ENCODE assay signal across 11 mouse cellular contexts in genomic region chr5:140661875-140662643, GRCm38 (mm10). TPM values are rescaled to one million over a fixed set of nuclear protein-coding genes. Genes with fewer than 3 reads are reported as not detected.
DNase-seq lines count a peak whose midpoint lies in the region; ATAC-seq and TF ChIP-seq lines count a peak whose summit lies in the region.
"Had no signal": no experiment of that assay in that cellular context is flagged by ENCODE, and none has a peak within 500 bp of the region (broad histone marks: within the 10 kb centered on the region; RNA-seq: fewer than 3 reads in every experiment).

No protein-coding gene starts in this region.

- no peaks in the 10 kb centered on the region for H3K27me3 ChIP-seq in heart, embryonic 15.5 days
- no peaks in the 10 kb centered on the region for H3K27me3 ChIP-seq in heart, adult 2 months (ENCODE audit: control insufficient read depth, insufficient read depth, low read length)
- no peaks in the 10 kb centered on the region for H3K27me3 ChIP-seq in stomach, embryonic 15.5 days (replicated peaks)
- H3K27me3 ChIP-seq in stomach, postnatal 0 days (ENCODE audit: control insufficient read depth, insufficient read depth, low read length): no peaks in the 10 kb centered on the region
- H3K27me3 ChIP-seq: embryonic facial prominence, embryonic 15.5 days; hindbrain, embryonic 12.5 days had no signal

- H3K9me3 ChIP-seq in heart, embryonic 15.5 days (replicated peaks): no peaks in the 10 kb centered on the region
- H3K9me3 ChIP-seq in stomach, embryonic 15.5 days: no peaks in the 10 kb centered on the region
- no peaks in the 10 kb centered on the region for H3K9me3 ChIP-seq in stomach, postnatal 0 days (ENCODE audit: control insufficient read depth, low read length)
- H3K9me3 ChIP-seq: embryonic facial prominence, embryonic 15.5 days; hindbrain, embryonic 12.5 days had no signal

- 0 out of 2 replicates have a peak overlapping the region, but pooled peaks have one; percentile 1 for H3K9ac ChIP-seq in heart, embryonic 15.5 days
- H3K9ac ChIP-seq in heart, adult 2 months (ENCODE audit: low read depth, low read length): no peak overlapping the region
- no peak overlapping the region for H3K9ac ChIP-seq in stomach, embryonic 15.5 days
- H3K9ac ChIP-seq in stomach, postnatal 0 days (ENCODE audit: low read length): no peak overlapping the region
- H3K9ac ChIP-seq: embryonic facial prominence, embryonic 15.5 days; hindbrain, embryonic 12.5 days had no signal

- DNase-seq in heart, adult 2 months: no peak
- no peak for DNase-seq in stomach, postnatal 0 days (ENCODE audit: low spot score)
- DNase-seq in left cerebral cortex, postnatal 25 days (ENCODE audit: low spot score in 2 of 2): peak; percentile 47 to 81
- DNase-seq in gastrocnemius, postnatal 36 days: no peak
- DNase-seq in kidney, postnatal 4 days: no peak
- no peak for DNase-seq in lung, postnatal 4 days

- intact Hi-C loops in heart, adult 2 months (cut with DNase I): no loop called here
- intact Hi-C loops in left cerebral cortex, postnatal 25 days (cut with DNase I): loop anchor here (2.0 kb wide), 1 partner anchor 13 kb away; the partner anchor contains the start of gene Ttyh3
- intact Hi-C loops in gastrocnemius, postnatal 36 days (cut with DNase I): loop anchor here (5.0 kb wide), 1 partner anchor 120 kb away; no protein-coding TSS in a partner anchor

- no peaks in the 10 kb centered on the region for H3K36me3 ChIP-seq in heart, embryonic 15.5 days
- no peaks in the 10 kb centered on the region for H3K36me3 ChIP-seq in heart, adult 2 months (ENCODE audit: control insufficient read depth, insufficient read depth, low read length)
- no peaks in the 10 kb centered on the region for H3K36me3 ChIP-seq in stomach, embryonic 15.5 days
- H3K36me3 ChIP-seq in stomach, postnatal 0 days (ENCODE audit: control insufficient read depth, insufficient read depth, low read length): no peaks in the 10 kb centered on the region
- H3K36me3 ChIP-seq: hindbrain, embryonic 12.5 days had no signal

- no peaks in the 10 kb centered on the region for H3K79me2 ChIP-seq in heart, adult 2 months (replicated peaks; ENCODE audit: control insufficient read depth, insufficient read depth, low read length)

- ATAC-seq in heart, embryonic 15.5 days (replicated peaks; ENCODE audit: insufficient number of reproducible peaks, insufficient read depth, low FRiP score, low read depth): no peak
- no peak for ATAC-seq in stomach, embryonic 15.5 days (ENCODE audit: insufficient read depth, low FRiP score, low read depth)
- no peak for ATAC-seq in stomach, postnatal 0 days (ENCODE audit: low FRiP score, low TSS enrichment)
- ATAC-seq: lung, postnatal 0 days had no signal

- peak overlapping the region; percentile 19 for H3K4me2 ChIP-seq in heart, embryonic 15.5 days
- H3K4me2 ChIP-seq in stomach, embryonic 15.5 days: no peak overlapping the region
- no peak overlapping the region for H3K4me2 ChIP-seq in stomach, postnatal 0 days (replicated peaks; ENCODE audit: low read depth)
- H3K4me2 ChIP-seq: embryonic facial prominence, embryonic 15.5 days; hindbrain, embryonic 12.5 days had no signal

- TF ChIP-seq EP300 in heart, adult 2 months (IDR thresholded peaks at IDR 0.05; ENCODE audit: insufficient read depth, low read depth, low read length): no peak
- TF ChIP-seq EP300 in stomach, postnatal 0 days (optimal IDR thresholded peaks at IDR 0.05): no peak

- TF ChIP-seq CTCF in heart, adult 2 months (IDR thresholded peaks at IDR 0.05): no peak
- TF ChIP-seq CTCF in stomach, postnatal 0 days (IDR thresholded peaks at IDR 0.05; ENCODE audit: low read depth): no peak

- no peak overlapping the region for H3K4me3 ChIP-seq in heart, embryonic 15.5 days
- no peak overlapping the region for H3K4me3 ChIP-seq in heart, adult 2 months
- H3K4me3 ChIP-seq in stomach, embryonic 15.5 days (replicated peaks): no peak overlapping the region
- H3K4me3 ChIP-seq in stomach, postnatal 0 days (ENCODE audit: low read depth, low read length): no peak overlapping the region
- H3K4me3 ChIP-seq: embryonic facial prominence, embryonic 15.5 days; hindbrain, embryonic 12.5 days had no signal

- TF ChIP-seq POLR2A in heart, adult 2 months (IDR thresholded peaks at IDR 0.05; ENCODE audit: insufficient read depth, low read depth, low read length): no peak

- H3K27ac ChIP-seq in heart, embryonic 15.5 days: peak overlapping the region; percentile 57
- no peak overlapping the region for H3K27ac ChIP-seq in heart, adult 2 months
- H3K27ac ChIP-seq in stomach, embryonic 15.5 days: peak overlapping the region; percentile 41
- no peak overlapping the region for H3K27ac ChIP-seq in stomach, postnatal 0 days (replicated peaks)
- H3K27ac ChIP-seq: embryonic facial prominence, embryonic 15.5 days; hindbrain, embryonic 12.5 days had no signal

- WGBS in heart, embryonic 15.5 days: 34% methylated on average over 12 of the region's 12 CpGs
- 46% methylated on average over 12 of the region's 12 CpGs for WGBS in heart, adult 2 months
- WGBS in stomach, embryonic 15.5 days: 46% methylated on average over 12 of the region's 12 CpGs
- WGBS in stomach, postnatal 0 days: 54% methylated on average over 12 of the region's 12 CpGs

- peaks cover 37% of the 10 kb centered on the region for H3K4me1 ChIP-seq in heart, embryonic 15.5 days (replicated peaks)
- peaks cover 3% of the 10 kb centered on the region; the same call in 1 of the 2 replicates for H3K4me1 ChIP-seq in heart, adult 2 months (ENCODE audit: control insufficient read depth, insufficient read depth, low read length)
- peaks cover 34% of the 10 kb centered on the region for H3K4me1 ChIP-seq in stomach, embryonic 15.5 days
- 0 out of 2 replicates have a peak, but pooled peaks cover 2% of the 10 kb centered on the region for H3K4me1 ChIP-seq in stomach, postnatal 0 days (replicated peaks; ENCODE audit: control insufficient read depth, insufficient read depth)

RNA-seq across cellular contexts. Expression of gene Ttyh3, which starts 13.2 kb away (rescaled TPM):
- polyA plus RNA-seq in heart, embryonic 15.5 days (2015; fragmentation: Nextera tagmentation; extraction: Ambion mirVana): 20.3 and 28.9 TPM in 2 replicates
- 10 to 100 TPM; 10.6 to 11.0 TPM for total RNA-seq in heart, adult 2 months (2021)
- polyA plus RNA-seq in heart, adult 2 months (2012; rRNA removed): 13.9 and 14.6 TPM in 2 replicates
- 31.9 and 38.0 TPM in 2 replicates for polyA plus RNA-seq in stomach, embryonic 15.5 days (2015; fragmentation: Nextera tagmentation; extraction: Ambion mirVana)
- polyA plus RNA-seq in stomach, postnatal 0 days (2015; fragmentation: Nextera tagmentation; extraction: Ambion mirVana): 8.5 and 9.6 TPM in 2 replicates
- 100 to 1,000 TPM; 272 to 289 TPM for total RNA-seq in left cerebral cortex, postnatal 25 days (2021)
- total RNA-seq in gastrocnemius, postnatal 36 days (2021): 1 to 10 TPM; 4.6 to 5.2 TPM

RNA-seq across cellular contexts. Expression of gene Iqce, which starts 40.1 kb away (rescaled TPM):
- polyA plus RNA-seq in heart, embryonic 15.5 days (2015; fragmentation: Nextera tagmentation; extraction: Ambion mirVana): 8.2 and 10.0 TPM in 2 replicates
- total RNA-seq in heart, adult 2 months (2021): 1 to 10 TPM; 3.7 to 7.1 TPM
- polyA plus RNA-seq in heart, adult 2 months (2012; rRNA removed): 5.8 TPM in 2 replicates
- polyA plus RNA-seq in stomach, embryonic 15.5 days (2015; fragmentation: Nextera tagmentation; extraction: Ambion mirVana): 20.3 and 21.1 TPM in 2 replicates
- 5.6 and 6.0 TPM in 2 replicates for polyA plus RNA-seq in stomach, postnatal 0 days (2015; fragmentation: Nextera tagmentation; extraction: Ambion mirVana)
- total RNA-seq in left cerebral cortex, postnatal 25 days (2021): 10 to 100 TPM; 43.4 to 50.4 TPM
- 1 to 10 TPM; 2.6 to 3.1 TPM for total RNA-seq in gastrocnemius, postnatal 36 days (2021)

RNA-seq across cellular contexts. Expression of gene Brat1, which starts 42.8 kb away (rescaled TPM):
- polyA plus RNA-seq in heart, embryonic 15.5 days (2015; fragmentation: Nextera tagmentation; extraction: Ambion mirVana): 12.2 and 16.9 TPM in 2 replicates
- 1 to 10 TPM; 6.4 to 8.2 TPM for total RNA-seq in heart, adult 2 months (2021)
- 11.0 and 13.2 TPM in 2 replicates for polyA plus RNA-seq in heart, adult 2 months (2012; rRNA removed)
- polyA plus RNA-seq in stomach, embryonic 15.5 days (2015; fragmentation: Nextera tagmentation; extraction: Ambion mirVana): 18.7 and 20.4 TPM in 2 replicates
- polyA plus RNA-seq in stomach, postnatal 0 days (2015; fragmentation: Nextera tagmentation; extraction: Ambion mirVana): 8.2 and 8.5 TPM in 2 replicates
- total RNA-seq in left cerebral cortex, postnatal 25 days (2021): 10 to 100 TPM; 20.5 to 22.4 TPM
- total RNA-seq in gastrocnemius, postnatal 36 days (2021): 1 to 10 TPM; 4.6 to 5.1 TPM

RNA-seq across cellular contexts. Expression of gene Lfng, which starts 54.9 kb away (rescaled TPM):
- 5.0 and 7.9 TPM in 2 replicates for polyA plus RNA-seq in heart, embryonic 15.5 days (2015; fragmentation: Nextera tagmentation; extraction: Ambion mirVana)
- 10 to 100 TPM in 1 of 2 experiments, 1 to 10 TPM in 1; 7.4 to 11.5 TPM for total RNA-seq in heart, adult 2 months (2021)
- 18.4 and 23.1 TPM in 2 replicates for polyA plus RNA-seq in heart, adult 2 months (2012; rRNA removed)
- 24.5 and 25.6 TPM in 2 replicates for polyA plus RNA-seq in stomach, embryonic 15.5 days (2015; fragmentation: Nextera tagmentation; extraction: Ambion mirVana)
- polyA plus RNA-seq in stomach, postnatal 0 days (2015; fragmentation: Nextera tagmentation; extraction: Ambion mirVana): 11.1 and 11.4 TPM in 2 replicates
- 10 to 100 TPM; 19.3 to 21.1 TPM for total RNA-seq in left cerebral cortex, postnatal 25 days (2021)
- total RNA-seq in gastrocnemius, postnatal 36 days (2021): 1 to 10 TPM; 3.5 to 3.8 TPM

Comparison
In these comparisons a context has a peak if more than half of its experiments do, and no peak if none do; other contexts are left out.
1. H3K27ac ChIP-seq: peak in heart, embryonic 15.5 days (single experiment) and stomach, embryonic 15.5 days (single experiment); none in heart, adult 2 months (single experiment) and stomach, postnatal 0 days (single experiment).
2. DNase-seq: peak in left cerebral cortex, postnatal 25 days (2 of 2); none in heart, adult 2 months (0 of 2), stomach, postnatal 0 days (single experiment), gastrocnemius, postnatal 36 days (0 of 2), kidney, postnatal 4 days (0 of 2) and lung, postnatal 4 days (0 of 2).